In the genomic region with DNA sequence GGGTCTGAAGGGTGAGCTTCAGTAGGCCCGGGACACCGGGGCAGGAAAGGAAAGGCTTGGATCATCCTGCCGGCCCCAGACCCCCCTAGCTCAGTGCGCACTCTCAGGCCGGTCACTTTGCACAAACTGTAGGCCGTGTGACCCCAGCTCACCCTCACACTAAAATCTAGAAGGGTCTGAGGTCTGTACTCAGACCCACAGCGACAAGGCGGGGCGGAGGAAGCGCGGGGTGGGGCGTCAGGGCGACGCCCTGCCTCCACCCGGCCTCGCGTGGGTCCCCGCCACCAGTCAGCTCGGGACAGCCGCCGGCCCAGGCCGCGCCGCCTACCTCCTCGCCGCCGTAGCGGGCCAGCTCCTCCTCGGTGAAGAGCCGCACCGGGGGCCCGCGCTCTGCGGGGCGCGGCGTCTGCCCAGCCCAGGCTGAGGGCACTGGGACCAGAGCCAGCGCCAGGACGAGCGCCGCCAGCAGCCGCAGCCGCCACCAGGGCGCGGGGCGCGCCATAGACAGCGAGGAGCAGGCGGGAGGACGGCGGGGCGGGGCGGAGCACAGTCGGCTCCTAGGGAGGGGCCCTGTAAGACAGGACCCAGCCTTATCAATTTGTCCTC, we compare ENCODE assay signal across 8 mouse cellular contexts. TPM values are rescaled to one million over a fixed set of nuclear protein-coding genes. Genes with fewer than 3 reads are reported as not detected.
A peak's percentile ranks its signal among the peaks of the same experiment; 100 is the strongest.
DNase-seq lines count a peak whose midpoint lies in the region; ATAC-seq and TF ChIP-seq lines count a peak whose summit lies in the region.

TSS of gene Nenf (minus strand) at position 604 of the 606 bp plus-strand sequence.

- peaks cover 0 to 17% of the 10 kb centered on the region in 2 experiments; a peak in 3 of 4 replicates for H3K4me1 ChIP-seq in MEL (ENCODE audit: control insufficient read depth in 1 of 2, insufficient read depth in 2 of 2, low read length in 2 of 2)
- peaks cover 7% of the 10 kb centered on the region for H3K4me1 ChIP-seq in forebrain, embryonic 16.5 days (replicated peaks; ENCODE audit: control insufficient read depth, insufficient read depth, low read length)
- H3K4me1 ChIP-seq in lung, embryonic 14.5 days (ENCODE audit: insufficient read depth), result 0 out of 2 replicates have a peak, but pooled peaks cover 3% of the 10 kb centered on the region
- peaks cover 5% of the 10 kb centered on the region; the same call in 1 of the 2 replicates for H3K4me1 ChIP-seq in olfactory bulb, adult 2 months (ENCODE audit: control insufficient read depth, insufficient read depth, low read length)

- intact Hi-C loops in heart, postnatal 14 days (cut with DNase I), result no loop called here

- H3K9me3 ChIP-seq in MEL (replicated peaks; ENCODE audit: insufficient read depth, low read length), result no peaks in the 10 kb centered on the region
- no peaks in the 10 kb centered on the region for H3K9me3 ChIP-seq in forebrain, embryonic 16.5 days (ENCODE audit: control insufficient read depth, low read length)
- H3K9me3 ChIP-seq in lung, embryonic 14.5 days (ENCODE audit: low read depth, low read length), result no peaks in the 10 kb centered on the region

- no peaks in the 10 kb centered on the region; a peak in 1 of 4 replicates for H3K36me3 ChIP-seq in MEL (ENCODE audit: control insufficient read depth in 1 of 2, insufficient read depth in 2 of 2, low read length in 2 of 2)
- no peaks in the 10 kb centered on the region for H3K36me3 ChIP-seq in forebrain, embryonic 16.5 days (ENCODE audit: control insufficient read depth, insufficient read depth)
- H3K36me3 ChIP-seq in lung, embryonic 14.5 days (ENCODE audit: insufficient read depth), result no peaks in the 10 kb centered on the region

- peak; percentile 86 for DNase-seq in MEL (ENCODE audit: low read depth, low spot score)
- DNase-seq in cerebellum, adult 18-20 months, result peak; percentile 82 to 88
- peak; percentile 83 to 86 for DNase-seq in heart, postnatal 14 days
- DNase-seq in large intestine, adult 2 months (ENCODE audit: low read depth, low spot score), result no peak
- DNase-seq in lung, embryonic 14.5 days, result peak; percentile 81
- DNase-seq in thymus, postnatal 0 days (ENCODE audit: low spot score), result peak; percentile 71

- TF ChIP-seq POLR2A in MEL (IDR thresholded peaks at IDR 0.05; ENCODE audit: control insufficient read depth in 1 of 2, insufficient read depth in 1 of 2, low read depth in 1 of 2, low read length in 2 of 2, poor library complexity in 1 of 2), result peak; percentile 74 to 94; a peak in 3 of 4 replicates
- peak; percentile 54 for TF ChIP-seq POLR2A in olfactory bulb, adult 2 months (IDR thresholded peaks at IDR 0.05; ENCODE audit: insufficient read depth, low read depth, low read length)

- peak in 1 of 3 experiments; percentile 27; a peak in 3 of 6 replicates for TF ChIP-seq CTCF in MEL (IDR thresholded peaks at IDR 0.05 in 2 of 3, conservative IDR thresholded peaks at IDR 0.05 in 1 of 3; ENCODE audit: control insufficient read depth in 1 of 3, insufficient read depth in 1 of 3, low read depth in 2 of 3, low read length in 3 of 3, poor library complexity in 1 of 3, severe bottlenecking in 1 of 3)
- 0 out of 2 replicates have a peak, but pooled peaks have one; percentile 3 for TF ChIP-seq CTCF in lung, embryonic 14.5 days (IDR thresholded peaks at IDR 0.05; ENCODE audit: low read depth)
- peak; percentile 24; the same call in 1 of the 2 replicates for TF ChIP-seq CTCF in olfactory bulb, adult 2 months (IDR thresholded peaks at IDR 0.05; ENCODE audit: insufficient read depth, low read depth, low read length)

- 0 out of 2 replicates have a peak within 1 kb of the TSS, but pooled peaks have one; percentile 0 for H3K27ac ChIP-seq in MEL (ENCODE audit: control insufficient read depth, low read depth, low read length)
- peak within 1 kb of the TSS; percentile 53; the same call in 1 of the 2 replicates for H3K27ac ChIP-seq in forebrain, embryonic 16.5 days (ENCODE audit: low read length)
- H3K27ac ChIP-seq in lung, embryonic 14.5 days (ENCODE audit: low read depth), result peak within 1 kb of the TSS; percentile 87
- H3K27ac ChIP-seq in olfactory bulb, adult 2 months (ENCODE audit: insufficient read depth, low read depth, low read length), result peak within 1 kb of the TSS; percentile 34; the same call in 1 of the 2 replicates

- peaks cover 1% of the 10 kb centered on the region; the same call in 1 of the 2 replicates for H3K79me2 ChIP-seq in MEL (ENCODE audit: control insufficient read depth, insufficient read depth, low read length, poor library complexity)

- no peak for TF ChIP-seq EP300 in MEL (IDR thresholded peaks at IDR 0.05; ENCODE audit: low read depth in 1 of 2, low read length in 2 of 2)

- peak within 1 kb of the TSS; percentile 84 for H3K4me2 ChIP-seq in forebrain, embryonic 16.5 days (ENCODE audit: low read length)
- H3K4me2 ChIP-seq in lung, embryonic 14.5 days, result peak within 1 kb of the TSS; percentile 79

- H3K9ac ChIP-seq in MEL (ENCODE audit: control insufficient read depth, low read depth, low read length, poor library complexity, severe bottlenecking), result peak within 1 kb of the TSS; percentile 86
- H3K9ac ChIP-seq in forebrain, embryonic 16.5 days (replicated peaks; ENCODE audit: low read depth, low read length), result peak within 1 kb of the TSS; percentile 94
- H3K9ac ChIP-seq in lung, embryonic 14.5 days, result peak within 1 kb of the TSS; percentile 89

- peak; percentile 94 for ATAC-seq in forebrain, embryonic 16.5 days
- ATAC-seq in lung, embryonic 14.5 days (ENCODE audit: insufficient read depth), result peak; percentile 91

- H3K27me3 ChIP-seq in MEL (ENCODE audit: control insufficient read depth in 1 of 2, insufficient read depth in 2 of 2, low read length in 2 of 2), result no peaks in the 10 kb centered on the region
- no peaks in the 10 kb centered on the region for H3K27me3 ChIP-seq in forebrain, embryonic 16.5 days (replicated peaks; ENCODE audit: control insufficient read depth, insufficient read depth, low read length)
- H3K27me3 ChIP-seq in lung, embryonic 14.5 days (ENCODE audit: insufficient read depth, low read length), result no peaks in the 10 kb centered on the region

- peak within 1 kb of the TSS; percentile 51 to 92 for H3K4me3 ChIP-seq in MEL (ENCODE audit: control insufficient read depth in 1 of 2, insufficient read depth in 1 of 2, low read depth in 2 of 2, low read length in 2 of 2)
- peak within 1 kb of the TSS; percentile 74 for H3K4me3 ChIP-seq in forebrain, embryonic 16.5 days (replicated peaks; ENCODE audit: low read length)
- peak within 1 kb of the TSS; percentile 71 for H3K4me3 ChIP-seq in lung, embryonic 14.5 days (ENCODE audit: low read depth, low read length)
- peak within 1 kb of the TSS; percentile 79 for H3K4me3 ChIP-seq in olfactory bulb, adult 2 months (ENCODE audit: insufficient read depth, low read depth, low read length)

- 1% methylated on average over 54 of the region's 54 CpGs for WGBS in forebrain, embryonic 16.5 days
- 1% methylated on average over 45 of the region's 54 CpGs for WGBS in large intestine, adult 2 months
- under 1% methylated on average over 53 of the region's 54 CpGs for WGBS in lung, embryonic 14.5 days
- under 1% methylated on average over 54 of the region's 54 CpGs for WGBS in olfactory bulb, adult 2 months

- TF ChIP-seq RAD21 in MEL (IDR thresholded peaks at IDR 0.05; ENCODE audit: low read depth, low read length), result no peak

TF ChIP-seq in MEL, 35 proteins besides CTCF, POLR2A, EP300 and RAD21 (continues in another document):
- TF ChIP-seq UBTF (IDR thresholded peaks at IDR 0.05; ENCODE audit: borderline replicate concordance, insufficient read depth, low read depth, low read length), result no peak
- TF ChIP-seq ZMIZ1 (IDR thresholded peaks at IDR 0.05; ENCODE audit: low read depth, low read length), result 0 out of 2 replicates have a peak, but pooled peaks have one; percentile 48
- no peak for TF ChIP-seq ZNF384 (IDR thresholded peaks at IDR 0.05; ENCODE audit: low read depth, low read length)
- TF ChIP-seq HCFC1 (IDR thresholded peaks at IDR 0.05; ENCODE audit: low read depth, low read length), result peak; percentile 58; the same call in 1 of the 2 replicates
- no peak for TF ChIP-seq USF2 (IDR thresholded peaks at IDR 0.05; ENCODE audit: borderline replicate concordance in 1 of 2, insufficient read depth in 1 of 2, low read depth in 1 of 2, low read length in 2 of 2)
- TF ChIP-seq ZKSCAN1 (IDR thresholded peaks at IDR 0.05; ENCODE audit: low read depth, low read length), result no peak
- no peak for TF ChIP-seq NRF1 (IDR thresholded peaks at IDR 0.05; ENCODE audit: insufficient read depth, low read depth, low read length, poor library complexity, severe bottlenecking)
- TF ChIP-seq RCOR1 (IDR thresholded peaks at IDR 0.05; ENCODE audit: low read depth, low read length), result no peak
- TF ChIP-seq ZC3H11A (IDR thresholded peaks at IDR 0.05; ENCODE audit: low read depth, low read length), result no peak
- no peak for TF ChIP-seq TAL1 (IDR thresholded peaks at IDR 0.05; ENCODE audit: low read length)
- TF ChIP-seq GABPA (IDR thresholded peaks at IDR 0.05; ENCODE audit: low read depth, low read length), result no peak
- no peak for TF ChIP-seq ETS1 (IDR thresholded peaks at IDR 0.05; ENCODE audit: low read depth, low read length)
- TF ChIP-seq KAT2A (conservative IDR thresholded peaks at IDR 0.05; ENCODE audit: low read depth, low read length), result no peak
- 0 out of 2 replicates have a peak, but pooled peaks have one; percentile 51 for TF ChIP-seq E2F4 (IDR thresholded peaks at IDR 0.05; ENCODE audit: borderline replicate concordance, low read depth, low read length)
- TF ChIP-seq MYC (IDR thresholded peaks at IDR 0.05; ENCODE audit: low read depth, low read length), result no peak
- peak; percentile 41; the same call in 1 of the 2 replicates for TF ChIP-seq MXI1 (IDR thresholded peaks at IDR 0.05; ENCODE audit: low read depth, low read length)
- no peak for TF ChIP-seq CHD1 (IDR thresholded peaks at IDR 0.05; ENCODE audit: low read depth, low read length)
- TF ChIP-seq TCF12 (IDR thresholded peaks at IDR 0.05; ENCODE audit: low read depth, low read length), result peak; percentile 13
- TF ChIP-seq MEF2A (IDR thresholded peaks at IDR 0.05; ENCODE audit: extremely low read depth, insufficient replicate concordance, low read depth, low read length, poor library complexity, severe bottlenecking), result no peak

RNA-seq across cellular contexts. Expression of gene Nenf, which starts in this region (rescaled TPM):
- 43.3 and 53.2 TPM in 2 replicates for total RNA-seq in MEL (2012; rRNA removed)
- 10 to 100 TPM in 1 of 2 experiments, not detected in 1; 49.4 TPM for polyA plus RNA-seq in MEL (2012; ENCODE audit: insufficient read depth in 1 of 2, insufficient read length in 2 of 2, low read depth in 1 of 2, low replicate concordance in 2 of 2, missing spikeins in 1 of 2)
- polyA plus RNA-seq in forebrain, embryonic 16.5 days (2015; fragmentation: Nextera tagmentation; extraction: Ambion mirVana), result 94.8 and 101 TPM in 2 replicates
- total RNA-seq in heart, postnatal 14 days (2021), result 100 to 1,000 TPM in 1 of 2 experiments, 10 to 100 TPM in 1; 96.9 to 104 TPM
- polyA plus RNA-seq in large intestine, adult 2 months (2012; rRNA removed), result 40.5 and 48.2 TPM in 2 replicates
- 116 and 117 TPM in 2 replicates for polyA plus RNA-seq in lung, embryonic 14.5 days (2014; fragmentation: Nextera tagmentation; extraction: Ambion mirVana)
- polyA plus RNA-seq in olfactory bulb, adult 2 months (2012; ENCODE audit: insufficient read depth, insufficient read length, low replicate concordance, missing spikeins), result not detected in 2 replicates
- polyA plus RNA-seq in thymus, postnatal 0 days (2015; fragmentation: Nextera tagmentation; extraction: Ambion mirVana), result 43.8 and 47.2 TPM in 2 replicates

Comparison
In these comparisons a context has a peak if more than half of its experiments do, and no peak if none do; other contexts are left out.
1. RNA of gene Nenf (polyA plus RNA-seq): 116 to 117 TPM in lung, embryonic 14.5 days, 94.8 to 101 TPM in forebrain, embryonic 16.5 days, 49.4 TPM in MEL, 40.5 to 48.2 TPM in large intestine, adult 2 months and 43.8 to 47.2 TPM in thymus, postnatal 0 days; not detected in olfactory bulb, adult 2 months; every median in the first group is over 10 times any median in the second.
2. H3K27ac ChIP-seq: peak in every context shown above with its lines; median percentile 87 in lung, embryonic 14.5 days; 53 in forebrain, embryonic 16.5 days; 34 in olfactory bulb, adult 2 months; 0 in MEL.
3. Peak in every context shown above with its lines, with median percentiles within 50 percentile points of each other: H3K4me3 ChIP-seq and H3K9ac ChIP-seq.